Mouse (Mus musculus) stomach, postnatal 0 days (tissue): ENCODE results near the gene Ptchd4.

ENCODE experiments used
- CTCF ChIP-seq: IDR thresholded peaks from 2 replicates; pipeline ENCODE4 v1.5.1; 2016; ENCODE audit warnings: antibody characterized with exemption, low read depth, mild to moderate bottlenecking, moderate library complexity
- EP300 ChIP-seq: optimal IDR thresholded peaks from 2 replicates; pipeline ENCODE3; 2016; ENCODE audit warnings: antibody characterized with exemption

DNA sequence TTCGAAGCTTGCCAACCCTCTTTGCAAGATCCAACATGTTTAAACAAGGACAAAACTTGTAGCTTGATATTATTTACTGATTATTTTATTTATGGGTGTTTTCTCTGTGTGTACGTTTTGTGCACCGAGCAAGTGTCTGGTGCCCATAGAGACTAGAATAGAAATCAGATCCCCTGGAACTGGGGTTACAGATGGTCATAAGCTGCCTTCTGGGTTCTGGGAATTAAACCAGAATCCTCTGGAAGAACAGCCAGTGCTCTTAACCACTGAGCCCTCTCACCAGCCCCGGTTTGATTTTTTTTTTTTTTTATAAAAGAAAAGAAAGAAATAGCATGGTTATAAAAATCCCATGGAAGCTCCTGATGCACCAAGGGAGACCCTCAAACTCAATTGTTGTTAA lies 59.1 kb downstream of the Ptchd4 start:
- TF ChIP-seq CTCF (no peak), EP300 (no peak)
